Mouse (Mus musculus): ENCODE results near the gene Med4. TPM values are rescaled to one million over a fixed set of nuclear protein-coding genes. Genes with fewer than 3 reads are reported as not detected.
A peak's percentile ranks its signal among the peaks of the same experiment; 100 is the strongest.

Gene Med4
- polyA plus RNA-seq, 1 experiment from 2014 or later: 78.4 TPM

GRCm38 (mm10) chr14:73547034-73547433, 37.2 kb downstream of the Med4 start:
- 63% methylated on average over 4 of the region's 4 CpGs for WGBS
- no peaks in the 10 kb centered on the region for H3K27me3 ChIP-seq
- H3K4me1 ChIP-seq: peaks cover under 1% of the 10 kb centered on the region; the same call in 1 of the 2 replicates
- H3K4me2 ChIP-seq: no peak overlapping the region
- no peak overlapping the region for H3K9ac ChIP-seq
- H3K9me3 ChIP-seq: no peaks in the 10 kb centered on the region
- no peak overlapping the region for H3K4me3 ChIP-seq
- H3K36me3 ChIP-seq: no peaks in the 10 kb centered on the region
- H3K27ac ChIP-seq: no peak overlapping the region
- ATAC-seq (ENCODE audit: insufficient number of reproducible peaks, low FRiP score, low TSS enrichment, low read depth): no peak

- no peak for ATAC-seq (ENCODE audit: insufficient number of reproducible peaks, low FRiP score, low TSS enrichment, low read depth)
- WGBS: 88% methylated on average over 3 of the region's 3 CpGs
These were observed 38.2 kb downstream of the Med4 start, which contains the start of gene Nudt15 for GRCm38 (mm10) chr14:73548051-73548450. Gene Nudt15 (minus strand): TSS chr14:73548242.

GRCm38 (mm10) chr14:73550291-73550690, 40.5 kb downstream of the Med4 start:
- Histone ChIP-seq H3K36me3 (no peaks in the 10 kb centered on the region), H3K4me1 (peaks cover 10% of the 10 kb centered on the region), H3K27ac (no peak overlapping the region), H3K4me3 (no peak overlapping the region), H3K27me3 (no peaks in the 10 kb centered on the region), H3K9me3 (no peaks in the 10 kb centered on the region), H3K4me2 (no peak overlapping the region), H3K9ac (no peak overlapping the region)
- no peak for ATAC-seq (ENCODE audit: insufficient number of reproducible peaks, low FRiP score, low TSS enrichment, low read depth)
- 37% methylated on average over 3 of the region's 3 CpGs for WGBS

More at GRCm38 (mm10) chr14:73548051-73548450, 38.2 kb downstream of the Med4 start, which contains the start of gene Nudt15:
- Histone ChIP-seq H3K4me1 (peaks cover 6% of the 10 kb centered on the region; the same call in 1 of the 2 replicates), H3K27me3 (no peaks in the 10 kb centered on the region), H3K4me2 (no peak within 1 kb of the TSS), H3K36me3 (no peaks in the 10 kb centered on the region), H3K4me3 (no peak within 1 kb of the TSS), H3K9ac (no peak within 1 kb of the TSS), H3K9me3 (no peaks in the 10 kb centered on the region), H3K27ac (no peak within 1 kb of the TSS)

- no peak overlapping the region for H3K4me2 ChIP-seq
- peaks cover 10% of the 10 kb centered on the region for H3K4me1 ChIP-seq
- no peaks in the 10 kb centered on the region for H3K9me3 ChIP-seq
- no peak overlapping the region for H3K27ac ChIP-seq
- no peak overlapping the region for H3K4me3 ChIP-seq
- WGBS: 52% methylated on average over 8 of the region's 8 CpGs
- peaks cover under 1% of the 10 kb centered on the region; the same call in 1 of the 2 replicates for H3K36me3 ChIP-seq
- H3K9ac ChIP-seq: no peak overlapping the region
- H3K27me3 ChIP-seq: no peaks in the 10 kb centered on the region
- no peak for ATAC-seq (ENCODE audit: insufficient number of reproducible peaks, low FRiP score, low TSS enrichment, low read depth)
These were observed 40.9 kb downstream of the Med4 start for GRCm38 (mm10) chr14:73550732-73551131.

GRCm38 (mm10) chr14:73551164-73551563, 41.3 kb downstream of the Med4 start:
- H3K4me3 ChIP-seq: no peak overlapping the region
- H3K36me3 ChIP-seq: peaks cover 5% of the 10 kb centered on the region
- no peak overlapping the region for H3K27ac ChIP-seq
- no peaks in the 10 kb centered on the region for H3K9me3 ChIP-seq
- peaks cover 10% of the 10 kb centered on the region for H3K4me1 ChIP-seq
- H3K9ac ChIP-seq: no peak overlapping the region
- H3K27me3 ChIP-seq: no peaks in the 10 kb centered on the region
- WGBS: 77% methylated on average over 6 of the region's 6 CpGs
- H3K4me2 ChIP-seq: no peak overlapping the region
- ATAC-seq (ENCODE audit: insufficient number of reproducible peaks, low FRiP score, low TSS enrichment, low read depth): no peak

GRCm38 (mm10) chr14:73552341-73553121, 42.7 kb downstream of the Med4 start:
- peak; percentile 85; the same call in 1 of the 2 replicates for ATAC-seq (ENCODE audit: insufficient number of reproducible peaks, low FRiP score, low TSS enrichment, low read depth)
- Histone ChIP-seq H3K4me1 (peaks cover 10% of the 10 kb centered on the region), H3K9ac (peak overlapping the region; percentile 91), H3K27ac (peak overlapping the region; percentile 76), H3K9me3 (no peaks in the 10 kb centered on the region), H3K36me3 (peaks cover 11% of the 10 kb centered on the region), H3K27me3 (no peaks in the 10 kb centered on the region), H3K4me2 (peak overlapping the region; percentile 51), H3K4me3 (peak overlapping the region; percentile 99)
- WGBS: 4% methylated on average over 52 of the region's 61 CpGs

- peaks cover 11% of the 10 kb centered on the region for H3K36me3 ChIP-seq
- H3K27me3 ChIP-seq: no peaks in the 10 kb centered on the region
- 2% methylated on average over 10 of the region's 10 CpGs for WGBS
- H3K4me2 ChIP-seq: peak overlapping the region; percentile 51
- H3K27ac ChIP-seq: peak overlapping the region; percentile 76
- peaks cover 10% of the 10 kb centered on the region for H3K4me1 ChIP-seq
- ATAC-seq (ENCODE audit: insufficient number of reproducible peaks, low FRiP score, low TSS enrichment, low read depth): 0 out of 2 replicates have a peak, but pooled peaks have one; percentile 30
- peak overlapping the region; percentile 99 for H3K4me3 ChIP-seq
- H3K9me3 ChIP-seq: no peaks in the 10 kb centered on the region
- H3K9ac ChIP-seq: peak overlapping the region; percentile 91
These were observed 43.4 kb downstream of the Med4 start for GRCm38 (mm10) chr14:73553122-73553696.

Other genes starting within 250 kb of the Med4 start
- gene Rb1, start 184.2 kb upstream of the Med4 start, polyA plus RNA-seq (2015; fragmentation: Nextera tagmentation; extraction: Ambion mirVana): 18.0 and 23.2 TPM in 2 replicates
- 1,189 and 1,299 TPM in 2 replicates for gene Itm2b, start 124.7 kb upstream of the Med4 start, polyA plus RNA-seq (2015; fragmentation: Nextera tagmentation; extraction: Ambion mirVana)
- gene Sucla2, start 15.3 kb downstream of the Med4 start, polyA plus RNA-seq (2015; fragmentation: Nextera tagmentation; extraction: Ambion mirVana): 99.5 and 109 TPM in 2 replicates
- 4.7 and 4.9 TPM in 2 replicates for gene Nudt15, start 38.2 kb downstream of the Med4 start, polyA plus RNA-seq (2015; fragmentation: Nextera tagmentation; extraction: Ambion mirVana)
- not detected in 2 replicates for gene Gm21750, start 151.2 kb downstream of the Med4 start, polyA plus RNA-seq (2015; fragmentation: Nextera tagmentation; extraction: Ambion mirVana)

All from limb, embryonic 15.5 days (tissue).